In genomic region chr19:42753141-42753917, GRCm38 (mm10) we compare ENCODE assay signal across 7 mouse cellular contexts. TPM values are rescaled to one million over a fixed set of nuclear protein-coding genes. Genes with fewer than 3 reads are reported as not detected.
DNase-seq lines count a peak whose midpoint lies in the region; ATAC-seq and TF ChIP-seq lines count a peak whose summit lies in the region.

No protein-coding gene starts in this region.

- peaks cover 29% of the 10 kb centered on the region for H3K4me1 ChIP-seq in embryonic facial prominence, embryonic 12.5 days
- H3K4me1 ChIP-seq in kidney, adult 2 months (ENCODE audit: control insufficient read depth, insufficient read depth, low read length): peaks cover 29% of the 10 kb centered on the region
- peaks cover 64% of the 10 kb centered on the region for H3K4me1 ChIP-seq in liver, embryonic 12.5 days
- H3K4me1 ChIP-seq in midbrain, postnatal 0 days (ENCODE audit: insufficient read depth, low read length): peaks cover 9% of the 10 kb centered on the region; the same call in 1 of the 2 replicates

- no peak for TF ChIP-seq POLR2A in kidney, adult 2 months (IDR thresholded peaks at IDR 0.05; ENCODE audit: low read depth, low read length)

- H3K27me3 ChIP-seq in embryonic facial prominence, embryonic 12.5 days: no peaks in the 10 kb centered on the region
- H3K27me3 ChIP-seq in kidney, adult 2 months (replicated peaks; ENCODE audit: control insufficient read depth, insufficient read depth, low read length): no peaks in the 10 kb centered on the region
- no peaks in the 10 kb centered on the region for H3K27me3 ChIP-seq in liver, embryonic 12.5 days (replicated peaks)
- no peaks in the 10 kb centered on the region for H3K27me3 ChIP-seq in midbrain, postnatal 0 days (ENCODE audit: insufficient read depth, low read length)

- no peak overlapping the region for H3K4me3 ChIP-seq in embryonic facial prominence, embryonic 12.5 days
- peak overlapping the region; percentile 57 for H3K4me3 ChIP-seq in kidney, adult 2 months (ENCODE audit: insufficient read depth, low read depth, low read length)
- peak overlapping the region; percentile 52 for H3K4me3 ChIP-seq in liver, embryonic 12.5 days
- H3K4me3 ChIP-seq in midbrain, postnatal 0 days (ENCODE audit: low read depth, low read length): peak overlapping the region; percentile 26; the same call in 1 of the 2 replicates

- no peaks in the 10 kb centered on the region for H3K9me3 ChIP-seq in embryonic facial prominence, embryonic 12.5 days
- no peaks in the 10 kb centered on the region for H3K9me3 ChIP-seq in liver, embryonic 12.5 days (replicated peaks)
- no peaks in the 10 kb centered on the region for H3K9me3 ChIP-seq in midbrain, postnatal 0 days (ENCODE audit: low read length)

- peak; percentile 87 for DNase-seq in adrenal gland, adult 8-10 months
- DNase-seq in heart, adult 8-10 months (ENCODE audit: low spot score): peak; percentile 88
- DNase-seq in kidney, adult 2 months: peak; percentile 96
- DNase-seq in midbrain, postnatal 0 days (ENCODE audit: low spot score): peak; percentile 76
- peak; percentile 61 for DNase-seq in urinary bladder, postnatal 25 days (ENCODE audit: low spot score)

- TF ChIP-seq CTCF in kidney, adult 2 months (conservative IDR thresholded peaks at IDR 0.05; ENCODE audit: insufficient read depth, insufficient read length, low read depth, low read length): no peak
- no peak for TF ChIP-seq CTCF in midbrain, postnatal 0 days (IDR thresholded peaks at IDR 0.05)

- H3K27ac ChIP-seq in embryonic facial prominence, embryonic 12.5 days: peak overlapping the region; percentile 81
- peak overlapping the region; percentile 97 for H3K27ac ChIP-seq in kidney, adult 2 months (ENCODE audit: insufficient read depth, low read depth, low read length)
- H3K27ac ChIP-seq in liver, embryonic 12.5 days: peak overlapping the region; percentile 81
- H3K27ac ChIP-seq in midbrain, postnatal 0 days (ENCODE audit: low read depth, low read length): 0 out of 2 replicates have a peak overlapping the region, but pooled peaks have one; percentile 51

- H3K4me2 ChIP-seq in embryonic facial prominence, embryonic 12.5 days (replicated peaks): peak overlapping the region; percentile 61
- peak overlapping the region; percentile 86 for H3K4me2 ChIP-seq in liver, embryonic 12.5 days
- peak overlapping the region; percentile 52 for H3K4me2 ChIP-seq in midbrain, postnatal 0 days (ENCODE audit: low read depth, low read length, poor library complexity, severe bottlenecking)

- H3K9ac ChIP-seq in embryonic facial prominence, embryonic 12.5 days: no peak overlapping the region
- no peak overlapping the region for H3K9ac ChIP-seq in liver, embryonic 12.5 days
- no peak overlapping the region for H3K9ac ChIP-seq in midbrain, postnatal 0 days (replicated peaks; ENCODE audit: low read length, poor library complexity, severe bottlenecking)

- ATAC-seq in embryonic facial prominence, embryonic 12.5 days (ENCODE audit: insufficient number of reproducible peaks, insufficient read depth, low FRiP score, low TSS enrichment): no peak; the same call in 1 of the 2 replicates
- peak; percentile 19; the same call in 1 of the 2 replicates for ATAC-seq in liver, embryonic 12.5 days
- ATAC-seq in midbrain, postnatal 0 days (ENCODE audit: low FRiP score): no peak

- H3K36me3 ChIP-seq in embryonic facial prominence, embryonic 12.5 days: no peaks in the 10 kb centered on the region
- H3K36me3 ChIP-seq in kidney, adult 2 months (ENCODE audit: control insufficient read depth, insufficient read depth, low read length): no peaks in the 10 kb centered on the region
- no peaks in the 10 kb centered on the region for H3K36me3 ChIP-seq in liver, embryonic 12.5 days
- no peaks in the 10 kb centered on the region for H3K36me3 ChIP-seq in midbrain, postnatal 0 days (ENCODE audit: insufficient read depth, low read length)

- 35% methylated on average over 11 of the region's 11 CpGs for WGBS in embryonic facial prominence, embryonic 12.5 days
- WGBS in kidney, adult 2 months: 12% methylated on average over 11 of the region's 11 CpGs
- 12% methylated on average over 11 of the region's 11 CpGs for WGBS in liver, embryonic 12.5 days (ENCODE audit: insufficient replicate concordance)
- WGBS in midbrain, postnatal 0 days: 33% methylated on average over 11 of the region's 11 CpGs

RNA-seq across cellular contexts. Expression of gene Pyroxd2, which starts 0.8 kb away (rescaled TPM):
- total RNA-seq in adrenal gland, adult 8-10 months (2022): 10 to 100 TPM; 37.8 to 64.5 (median 50.9) TPM
- polyA plus RNA-seq in embryonic facial prominence, embryonic 12.5 days (2016; fragmentation: Nextera tagmentation; extraction: Ambion mirVana): 1.4 and 1.6 TPM in 2 replicates
- total RNA-seq in heart, adult 8-10 months (2022): 1 to 10 TPM; 3.8 to 5.8 (median 4.5) TPM
- polyA plus RNA-seq in kidney, adult 2 months (2012; rRNA removed): 68.9 and 74.1 TPM in 2 replicates
- 1.3 and 1.5 TPM in 2 replicates for polyA plus RNA-seq in liver, embryonic 12.5 days (2016; fragmentation: Nextera tagmentation; extraction: Ambion mirVana)
- 3.0 and 4.0 TPM in 2 replicates for total RNA-seq in midbrain, postnatal 0 days (2014; rRNA removed)
- polyA plus RNA-seq in midbrain, postnatal 0 days (2015; fragmentation: Nextera tagmentation; extraction: Ambion mirVana): 2.5 and 2.9 TPM in 2 replicates

RNA-seq across cellular contexts. Expression of gene Hps1, which starts 26.4 kb away (rescaled TPM):
- 10 to 100 TPM; 28.8 to 37.8 (median 31.0) TPM for total RNA-seq in adrenal gland, adult 8-10 months (2022)
- 16.7 and 17.7 TPM in 2 replicates for polyA plus RNA-seq in embryonic facial prominence, embryonic 12.5 days (2016; fragmentation: Nextera tagmentation; extraction: Ambion mirVana)
- total RNA-seq in heart, adult 8-10 months (2022): 1 to 10 TPM; 1.1 to 2.7 (median 1.7) TPM
- polyA plus RNA-seq in kidney, adult 2 months (2012; rRNA removed): 20.1 and 23.6 TPM in 2 replicates
- polyA plus RNA-seq in liver, embryonic 12.5 days (2016; fragmentation: Nextera tagmentation; extraction: Ambion mirVana): 12.2 and 13.6 TPM in 2 replicates
- 11.0 and 19.7 TPM in 2 replicates for total RNA-seq in midbrain, postnatal 0 days (2014; rRNA removed)
- 11.5 and 11.7 TPM in 2 replicates for polyA plus RNA-seq in midbrain, postnatal 0 days (2015; fragmentation: Nextera tagmentation; extraction: Ambion mirVana)

Comparison
In these comparisons a context has a peak if more than half of its experiments do, and no peak if none do; other contexts are left out.
1. RNA of gene Pyroxd2, which starts 0.8 kb away (polyA plus RNA-seq): 68.9 to 74.1 TPM in kidney, adult 2 months; 2.5 to 2.9 TPM in midbrain, postnatal 0 days, 1.4 to 1.6 TPM in embryonic facial prominence, embryonic 12.5 days and 1.3 to 1.5 TPM in liver, embryonic 12.5 days; every median in the first group is over 10 times any median in the second.
2. Peak in every context shown above with its lines, with median percentiles within 50 percentile points of each other: DNase-seq, H3K27ac ChIP-seq and H3K4me2 ChIP-seq.